Mouse (Mus musculus) spleen, adult 2 months (tissue): ENCODE measurements around the gene Gpr37l1. TPM values are rescaled to one million over a fixed set of nuclear protein-coding genes. Genes with fewer than 3 reads are reported as not detected.

Experiments
- DNase-seq, 2 experiments: peaks; one replicate each; pipeline versions ENCODE4 v3.0.0 to v3.0.0-alpha.2; 2012 to 2021; ENCODE audit warnings: low spot score in 2 of 2, low read depth in 1 of 2
- H3K27ac ChIP-seq: fragments of 200-500 bp; 2 replicates; pipeline ENCODE4 v1.5.1; 2012; ENCODE audit warnings: low read length, inconsistent platforms; ENCODE audit not compliant: insufficient read depth
- H3K27me3 ChIP-seq: fragments of 200-500 bp; 2 replicates; pipeline ENCODE4 v1.6.1; 2012; ENCODE audit warnings: mild to moderate bottlenecking, moderate library complexity, low read length, inconsistent platforms; ENCODE audit not compliant: control insufficient read depth, insufficient read depth
- H3K36me3 ChIP-seq: fragments of 200-500 bp; 2 replicates; pipeline ENCODE4 v1.6.1; 2012; ENCODE audit warnings: mild to moderate bottlenecking, low read length, inconsistent platforms; ENCODE audit not compliant: control insufficient read depth, insufficient read depth
- H3K4me1 ChIP-seq: fragments of 200-500 bp; 2 replicates; pipeline ENCODE4 v1.6.1; 2011; ENCODE audit warnings: inconsistent platforms; ENCODE audit not compliant: control insufficient read depth, insufficient read depth, insufficient read length
- H3K4me3 ChIP-seq: fragments of 200-500 bp; 2 replicates; pipeline ENCODE4 v1.5.1; 2011; ENCODE audit warnings: mild to moderate bottlenecking, inconsistent platforms; ENCODE audit not compliant: insufficient read depth, insufficient read length; ENCODE audit errors: extremely low read depth
- CTCF ChIP-seq: fragments of 200-500 bp; IDR thresholded peaks from 2 replicates; pipeline ENCODE4 v1.5.1; 2011; ENCODE audit warnings: mild to moderate bottlenecking, inconsistent platforms; ENCODE audit not compliant: insufficient read depth, insufficient read length, insufficient replicate concordance; ENCODE audit errors: extremely low read depth
- POLR2A ChIP-seq: fragments of 200-500 bp; IDR thresholded peaks from 2 replicates; pipeline ENCODE4 v1.6.1; 2011; ENCODE audit warnings: low read depth, low read length, inconsistent platforms
- WGBS: fragments of 180-500 bp; shearing (Covaris S2); methylation state at CpG from one replicate; pipeline ENCODE4 v1.1.7; 2018; 5-methylcytosine and 5-hydroxymethylcytosine counted together
- polyA plus RNA-seq: library from polyadenylated mRNA; depleted of rRNA; stranded (reverse); fragments of >200 nt; gene quantifications from 2 replicates; pipeline ENCODE4 v1.2.3, GENCODE M21; 2012

Gpr37l1 gene
- polyA plus RNA-seq, 1 experiment: 0.16 TPM

DNA sequence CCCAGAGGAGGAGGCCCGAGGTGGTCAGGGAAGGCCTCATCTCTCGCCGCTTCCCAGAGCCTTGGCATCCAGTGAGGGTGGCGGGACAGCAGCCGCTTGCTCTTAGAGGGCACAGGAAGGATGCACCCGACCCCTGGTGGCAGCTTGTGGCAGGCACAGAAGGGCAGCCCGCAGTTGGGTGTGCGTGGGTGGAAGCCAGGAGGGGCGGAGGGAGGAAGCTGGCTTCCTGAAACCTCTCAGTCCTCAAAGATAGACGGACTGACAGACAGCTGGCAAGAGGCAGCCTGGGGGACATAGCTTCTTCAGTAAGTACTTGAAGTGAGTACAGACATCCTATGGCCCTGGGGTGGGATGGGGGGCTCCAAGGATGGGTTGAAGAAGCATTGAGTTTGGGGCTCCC lies 35.0 kb downstream of the Gpr37l1 start, which contains the start of gene Ptpn7:
Ptpn7 (plus strand) TSS at position 228 of the 400 bp plus-strand sequence.
- TF ChIP-seq CTCF: peak; percentile 97
- peak; percentile 43; the same call in 1 of the 2 replicates for TF ChIP-seq POLR2A
- H3K27ac ChIP-seq: peak within 1 kb of the TSS; percentile 88
- DNase-seq: peak; percentile 77 to 93
- no peaks in the 10 kb centered on the region for H3K27me3 ChIP-seq
- peaks cover 4% of the 10 kb centered on the region; the same call in 1 of the 2 replicates for H3K36me3 ChIP-seq
- H3K4me3 ChIP-seq: peak within 1 kb of the TSS; percentile 53
- under 1% methylated on average over 10 of the region's 10 CpGs for WGBS
- peaks cover 56% of the 10 kb centered on the region for H3K4me1 ChIP-seq

DNA sequence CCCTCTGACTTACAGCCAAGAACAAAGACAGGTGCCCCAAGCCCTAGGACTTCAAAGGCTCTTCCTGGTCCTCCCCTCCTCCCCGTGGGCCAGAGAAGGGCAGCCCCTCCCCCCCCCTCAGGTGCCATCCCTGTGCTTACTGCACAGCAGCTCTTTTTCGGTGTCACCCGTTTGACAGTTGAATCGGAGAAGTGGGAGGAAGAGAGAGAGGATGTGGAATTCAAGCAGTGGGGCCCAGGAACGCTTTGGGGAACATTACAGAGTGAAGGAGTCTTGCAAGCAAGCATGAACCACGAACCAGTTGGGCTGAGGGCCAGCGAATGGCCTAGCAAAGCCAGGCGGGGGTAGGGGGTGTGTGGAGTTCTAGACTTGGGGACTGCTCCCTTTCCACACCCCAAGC lies 35.9 kb downstream of the Gpr37l1 start:
- Histone ChIP-seq H3K4me3 (no peak overlapping the region), H3K27me3 (no peaks in the 10 kb centered on the region), H3K36me3 (no peaks in the 10 kb centered on the region; the same call in 1 of the 2 replicates), H3K4me1 (peaks cover 56% of the 10 kb centered on the region), H3K27ac (peak overlapping the region; percentile 88)
- WGBS: 7% methylated on average over 8 of the region's 8 CpGs
- TF ChIP-seq CTCF (no peak), POLR2A (no peak)
- no peak for DNase-seq

DNA sequence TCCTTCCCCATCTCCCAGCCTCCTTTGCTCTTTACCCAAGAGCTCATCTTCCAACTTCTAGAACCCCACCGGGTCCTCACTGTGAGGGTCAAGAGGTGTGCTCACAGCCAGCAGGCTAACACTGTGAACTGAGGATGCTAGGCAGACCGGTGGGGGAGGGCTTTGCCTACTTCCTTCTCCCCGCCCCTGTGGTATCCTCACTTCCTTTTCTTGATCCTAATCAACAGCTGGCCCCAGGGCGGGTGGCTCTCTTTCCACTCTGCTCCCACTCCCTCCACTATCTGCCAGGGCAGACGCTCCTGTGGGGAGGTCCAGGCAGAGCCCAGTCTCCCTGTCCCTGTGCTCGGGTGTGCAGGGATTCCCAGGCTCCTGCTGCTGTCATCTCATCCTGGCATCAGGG lies 36.4 kb downstream of the Gpr37l1 start:
- WGBS: 6% methylated on average over 6 of the region's 6 CpGs
- peak overlapping the region; percentile 88 for H3K27ac ChIP-seq
- TF ChIP-seq CTCF (no peak), POLR2A (no peak)
- H3K36me3 ChIP-seq: no peaks in the 10 kb centered on the region; the same call in 1 of the 2 replicates
- peak overlapping the region; percentile 35; the same call in 1 of the 2 replicates for H3K4me3 ChIP-seq
- peaks cover 56% of the 10 kb centered on the region for H3K4me1 ChIP-seq
- peak in 1 of 2 experiments; percentile 74 for DNase-seq
- H3K27me3 ChIP-seq: no peaks in the 10 kb centered on the region

DNA sequence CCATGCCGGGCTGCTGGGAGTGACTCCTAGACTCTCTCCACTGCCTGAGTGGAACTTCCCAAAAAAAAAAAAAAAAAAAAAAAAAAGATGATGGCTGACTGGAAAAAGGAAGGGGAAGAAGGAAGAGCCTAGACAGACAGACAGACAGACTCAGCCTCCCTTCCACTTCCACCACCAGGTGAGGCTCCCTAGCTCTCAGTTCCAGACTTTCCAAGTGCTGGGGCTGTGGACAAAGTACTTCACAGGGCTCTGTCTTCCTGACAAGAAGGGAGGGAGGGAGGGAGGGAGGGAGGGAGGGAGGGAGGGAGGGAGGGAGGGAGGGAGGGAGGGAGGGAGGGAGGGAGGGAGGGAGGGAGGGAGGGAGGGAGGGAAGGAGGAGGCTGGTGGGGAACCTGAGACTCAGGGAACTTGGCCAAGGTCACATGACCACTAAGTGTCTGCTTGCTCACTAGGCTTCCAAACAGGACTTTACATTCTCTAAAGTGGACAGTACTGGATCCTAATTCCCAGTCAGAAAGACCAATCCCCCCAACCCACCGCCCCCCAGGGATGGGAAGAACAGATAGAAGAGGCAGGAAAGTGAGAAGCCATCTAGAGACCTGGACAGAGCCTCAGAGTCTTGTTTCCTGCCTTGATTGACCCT lies 37.0 kb downstream of the Gpr37l1 start:
- H3K4me3 ChIP-seq: peak overlapping the region; percentile 11; the same call in 1 of the 2 replicates
- H3K36me3 ChIP-seq: no peaks in the 10 kb centered on the region
- DNase-seq: no peak
- no peak for TF ChIP-seq CTCF
- no peak for TF ChIP-seq POLR2A
- H3K4me1 ChIP-seq: peaks cover 56% of the 10 kb centered on the region
- H3K27ac ChIP-seq: peak overlapping the region; percentile 88
- H3K27me3 ChIP-seq: no peaks in the 10 kb centered on the region
- 23% methylated on average over 2 of the region's 2 CpGs for WGBS

DNA sequence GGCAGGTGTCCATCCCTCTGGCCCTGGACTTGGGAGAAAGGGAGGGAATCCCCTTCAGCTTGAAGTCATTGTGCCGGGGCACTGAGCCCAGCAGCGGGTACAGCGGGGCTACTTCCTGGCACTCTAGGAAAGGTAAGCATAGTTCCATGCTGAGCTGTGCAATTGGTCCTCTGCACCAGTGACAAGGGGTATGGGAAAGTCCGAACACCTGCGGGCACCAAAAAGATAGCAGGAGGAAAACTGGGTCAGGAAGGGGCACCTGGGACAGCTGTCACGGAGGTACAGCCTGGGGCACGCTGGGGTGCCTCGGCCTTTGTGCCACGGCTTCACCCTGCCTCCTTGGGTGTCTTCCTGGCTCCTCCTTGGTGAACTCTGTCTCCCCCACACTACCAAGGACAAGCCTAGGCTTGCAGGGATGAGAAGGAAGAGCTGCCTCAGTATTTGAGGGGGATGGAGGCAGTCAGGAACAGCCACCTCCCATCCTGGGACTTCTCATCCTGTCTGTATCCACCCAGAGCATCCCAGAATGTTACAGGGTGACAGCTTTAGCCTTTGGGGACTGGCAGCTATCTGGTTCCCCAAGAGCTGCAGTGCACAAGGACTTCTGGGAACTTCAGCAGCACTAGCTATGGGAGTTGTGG lies 37.8 kb downstream of the Gpr37l1 start:
- H3K27me3 ChIP-seq: no peaks in the 10 kb centered on the region
- TF ChIP-seq POLR2A (no peak), CTCF (no peak)
- no peak for DNase-seq
- 54% methylated on average over 9 of the region's 9 CpGs for WGBS
- H3K27ac ChIP-seq: no peak overlapping the region
- no peaks in the 10 kb centered on the region for H3K36me3 ChIP-seq
- peaks cover 53% of the 10 kb centered on the region for H3K4me1 ChIP-seq
- H3K4me3 ChIP-seq: no peak overlapping the region

DNA sequence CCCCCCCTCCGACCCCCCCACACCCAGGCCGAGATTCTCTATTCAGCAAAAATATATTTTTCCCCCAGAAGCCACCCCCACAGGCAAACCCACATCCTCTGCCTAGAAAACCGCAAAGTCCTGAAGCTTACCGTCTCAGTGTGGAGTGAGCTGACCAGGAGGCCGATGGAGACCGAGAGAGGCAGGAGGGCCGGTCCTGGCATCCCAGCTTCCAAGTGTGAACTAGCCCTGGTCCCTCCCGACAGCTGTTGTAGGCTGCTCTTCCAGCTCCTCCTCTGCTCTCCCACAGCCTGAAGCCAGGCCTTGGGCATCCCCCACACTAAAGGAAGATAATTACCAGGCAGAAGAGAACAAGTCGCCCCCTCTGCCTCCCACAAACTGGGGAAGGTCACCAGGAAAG lies 38.5 kb downstream of the Gpr37l1 start:
- Histone ChIP-seq H3K27ac (no peak overlapping the region), H3K4me3 (no peak overlapping the region)
- 20% methylated on average over 9 of the region's 9 CpGs for WGBS

More for the DNA sequence above, 38.5 kb downstream of the Gpr37l1 start:
- no peak for DNase-seq
- TF ChIP-seq CTCF (no peak), POLR2A (no peak)
- Histone ChIP-seq H3K4me1 (peaks cover 50% of the 10 kb centered on the region), H3K36me3 (no peaks in the 10 kb centered on the region), H3K27me3 (no peaks in the 10 kb centered on the region)
